Mouse (Mus musculus): ENCODE data around the gene Zswim4. TPM values are rescaled to one million over a fixed set of nuclear protein-coding genes. Genes with fewer than 3 reads are reported as not detected.
A peak's percentile ranks its signal among the peaks of the same experiment; 100 is the strongest.

The Zswim4 gene
- polyA plus RNA-seq, 1 experiment from 2014 or later: 44.4 TPM

DNA sequence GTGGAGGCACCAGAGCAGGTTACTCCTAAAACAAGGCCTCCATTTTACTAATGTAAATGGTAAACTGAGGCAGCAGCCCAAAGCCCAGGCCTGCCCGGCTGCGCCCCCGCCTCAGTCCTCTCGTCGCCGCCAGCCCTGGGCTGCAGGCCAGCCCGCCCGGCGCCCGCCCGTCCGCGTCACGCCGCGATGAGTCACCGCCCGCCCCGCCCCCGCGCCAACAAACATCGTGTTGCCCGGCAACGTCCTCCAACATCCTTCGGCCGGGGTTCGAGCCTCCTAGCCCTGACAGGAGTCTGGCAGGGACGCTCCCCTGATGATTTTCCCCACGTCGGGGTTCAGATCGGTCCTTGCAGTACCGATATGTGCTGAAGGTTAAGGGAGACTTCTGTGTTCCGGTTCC is 44.3 kb downstream of the Zswim4 start:
- H3K27ac ChIP-seq: peak overlapping the region; percentile 80
- H3K9me3 ChIP-seq (replicated peaks): no peaks in the 10 kb centered on the region
- H3K36me3 ChIP-seq: no peaks in the 10 kb centered on the region
- 5% methylated on average over 33 of the region's 33 CpGs for WGBS
- H3K4me3 ChIP-seq: peak overlapping the region; percentile 43
- H3K27me3 ChIP-seq (ENCODE audit: low read depth, poor library complexity, severe bottlenecking): no peaks in the 10 kb centered on the region
- DNase-seq (ENCODE audit: low spot score): peak; percentile 89
- peaks cover 34% of the 10 kb centered on the region for H3K4me1 ChIP-seq

DNA sequence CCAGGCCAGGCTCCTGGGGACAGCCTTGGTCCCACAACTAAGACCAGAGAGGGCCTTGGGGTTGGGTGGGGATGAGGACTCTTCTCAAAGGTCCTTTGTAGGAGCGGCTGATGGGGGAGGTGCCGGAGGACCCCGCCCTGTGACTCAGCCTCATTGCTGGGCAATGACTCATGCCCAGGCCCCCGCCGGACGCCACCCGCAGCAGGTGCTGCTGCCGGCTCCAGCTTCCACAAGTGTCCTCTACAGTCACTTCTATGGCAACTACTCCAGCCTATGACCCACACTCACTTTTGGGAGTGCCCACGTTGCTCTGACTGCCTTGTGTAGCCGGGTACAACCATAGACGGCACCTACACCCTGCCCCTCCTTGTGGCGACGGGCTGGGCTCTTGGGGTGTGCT is 44.8 kb downstream of the Zswim4 start:
- DNase-seq (ENCODE audit: low spot score): no peak
- peak overlapping the region; percentile 43 for H3K4me3 ChIP-seq
- no peaks in the 10 kb centered on the region for H3K9me3 ChIP-seq (replicated peaks)
- no peaks in the 10 kb centered on the region for H3K27me3 ChIP-seq (ENCODE audit: low read depth, poor library complexity, severe bottlenecking)
- H3K4me1 ChIP-seq: peaks cover 36% of the 10 kb centered on the region
- 38% methylated on average over 13 of the region's 13 CpGs for WGBS
- H3K27ac ChIP-seq: peak overlapping the region; percentile 80
- no peaks in the 10 kb centered on the region for H3K36me3 ChIP-seq

DNA sequence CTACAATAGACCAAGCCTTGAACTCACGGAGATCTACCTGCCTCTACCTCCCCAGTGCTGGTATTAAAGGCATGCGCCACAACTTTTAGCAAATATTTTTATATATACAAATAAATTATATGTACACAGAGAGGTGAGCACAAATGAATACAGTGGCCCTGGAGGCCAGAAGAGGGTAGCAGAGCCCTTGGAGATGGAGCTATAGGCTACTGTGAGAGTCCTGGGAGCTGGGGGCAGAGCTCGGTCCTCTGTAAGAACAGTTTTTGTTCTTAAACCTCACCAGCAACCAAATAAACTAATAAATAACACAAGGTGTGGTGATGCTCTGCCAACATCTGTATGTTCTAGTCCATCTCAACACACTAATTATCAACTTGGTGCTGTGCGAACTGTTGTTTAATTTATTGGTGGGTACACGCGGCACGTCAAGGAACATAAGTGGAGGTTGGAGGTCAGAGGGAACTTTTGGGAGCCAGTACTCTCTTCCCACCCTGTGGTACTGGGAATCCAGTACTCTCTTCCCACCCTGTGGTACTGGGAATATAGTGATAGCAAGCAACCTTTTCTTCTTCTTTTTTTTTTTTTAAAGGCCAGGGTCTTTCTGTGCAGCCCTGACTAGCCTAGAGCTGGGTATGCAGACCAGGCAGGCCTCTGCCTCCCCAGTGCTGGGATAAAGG is 46.5 kb downstream of the Zswim4 start:
- Histone ChIP-seq H3K4me1 (peaks cover 44% of the 10 kb centered on the region), H3K4me3 (no peak overlapping the region), H3K27ac (no peak overlapping the region), H3K36me3 (no peaks in the 10 kb centered on the region), H3K27me3 (ENCODE audit: low read depth, poor library complexity, severe bottlenecking) (no peaks in the 10 kb centered on the region), H3K9me3 (replicated peaks) (no peaks in the 10 kb centered on the region)
- 89% methylated on average over 7 of the region's 7 CpGs for WGBS
- DNase-seq (ENCODE audit: low spot score): no peak

DNA sequence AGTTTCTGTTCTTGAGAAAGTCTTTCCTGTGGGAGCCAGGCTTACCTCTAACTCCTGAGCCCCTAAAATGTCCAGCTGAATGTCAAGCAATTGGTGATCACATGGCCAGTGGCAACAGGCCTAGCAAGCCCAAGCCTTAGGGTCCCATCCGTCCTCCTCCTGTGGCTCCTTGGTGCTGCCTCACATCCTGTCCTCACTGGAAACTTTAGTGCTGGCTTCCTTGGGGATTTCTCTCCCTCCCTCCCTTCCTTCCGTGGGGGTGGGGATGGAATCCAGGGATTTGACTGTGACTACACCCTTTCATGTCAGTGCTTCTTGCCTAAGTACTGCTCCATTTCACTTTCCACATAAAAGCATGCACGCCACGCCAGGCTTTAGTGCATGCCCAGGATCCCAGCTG is 47.3 kb downstream of the Zswim4 start:
- H3K4me1 ChIP-seq: peaks cover 47% of the 10 kb centered on the region
- no peaks in the 10 kb centered on the region for H3K9me3 ChIP-seq (replicated peaks)
- DNase-seq (ENCODE audit: low spot score): no peak
- H3K4me3 ChIP-seq: no peak overlapping the region
- no peaks in the 10 kb centered on the region for H3K36me3 ChIP-seq
- WGBS: 56% methylated on average over 4 of the region's 4 CpGs
- peaks cover 5% of the 10 kb centered on the region for H3K27me3 ChIP-seq (ENCODE audit: low read depth, poor library complexity, severe bottlenecking)
- H3K27ac ChIP-seq: peak overlapping the region; percentile 44; the same call in 1 of the 2 replicates

DNA sequence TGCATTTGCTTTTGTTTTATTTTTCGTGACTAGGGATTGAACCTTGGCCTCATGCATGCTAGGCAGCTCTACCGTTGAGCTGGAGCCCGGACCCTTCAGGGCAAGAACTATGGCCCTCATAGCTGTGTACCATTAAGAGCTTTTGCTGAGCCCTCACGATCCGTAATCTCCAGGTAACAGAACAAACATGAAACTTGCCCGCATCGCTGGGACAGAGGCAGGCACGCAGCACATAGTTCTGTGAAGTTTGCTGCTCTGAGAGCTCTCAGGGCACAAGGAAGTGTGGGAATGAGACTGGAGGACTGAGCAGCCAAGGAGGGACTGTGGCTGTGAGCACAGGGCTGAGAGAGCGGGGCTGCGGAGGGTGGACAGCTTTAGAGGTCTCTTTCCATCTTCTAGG is 48.2 kb downstream of the Zswim4 start:
- H3K4me3 ChIP-seq: no peak overlapping the region
- no peaks in the 10 kb centered on the region for H3K9me3 ChIP-seq (replicated peaks)
- H3K27ac ChIP-seq: no peak overlapping the region
- peaks cover 52% of the 10 kb centered on the region for H3K4me1 ChIP-seq
- DNase-seq (ENCODE audit: low spot score): no peak
- no peaks in the 10 kb centered on the region for H3K36me3 ChIP-seq
- WGBS: 88% methylated on average over 10 of the region's 10 CpGs
- peaks cover 8% of the 10 kb centered on the region for H3K27me3 ChIP-seq (ENCODE audit: low read depth, poor library complexity, severe bottlenecking)

DNA sequence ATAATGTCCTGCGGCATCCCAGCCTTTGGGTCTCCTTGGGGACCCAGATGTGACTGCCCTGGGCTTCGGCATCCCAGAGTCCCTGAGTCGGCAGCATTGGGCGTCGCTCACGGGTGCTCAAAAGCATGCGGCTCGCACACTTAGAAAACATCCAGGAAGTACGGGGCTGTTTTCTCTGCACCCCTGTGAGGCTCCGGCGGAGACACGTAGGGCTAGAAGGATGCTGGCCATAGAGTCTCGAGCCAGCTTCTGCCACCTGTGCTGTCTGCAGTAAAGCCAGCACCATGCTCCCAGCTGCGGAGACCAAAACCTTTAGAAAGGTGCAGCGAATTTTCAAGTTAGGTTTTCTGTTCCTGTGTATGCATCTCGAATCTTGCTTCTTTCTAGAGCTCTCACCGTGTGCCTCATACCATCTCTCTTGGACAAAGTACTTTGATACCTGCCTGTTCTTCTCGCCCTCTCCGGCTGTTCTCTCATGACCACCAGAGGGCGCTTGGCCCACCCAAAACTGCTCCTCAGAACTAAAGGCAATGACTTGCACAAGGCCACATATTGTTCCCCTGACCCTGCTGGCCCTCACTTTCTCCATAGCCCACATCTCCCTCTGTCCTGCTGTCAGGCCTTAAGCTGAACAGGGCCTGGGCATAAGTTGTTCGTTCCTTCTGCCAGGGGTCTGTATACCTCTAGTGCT is 49.6 kb downstream of the Zswim4 start:
- Histone ChIP-seq H3K36me3 (no peaks in the 10 kb centered on the region), H3K9me3 (replicated peaks) (no peaks in the 10 kb centered on the region), H3K27ac (peak overlapping the region; percentile 63), H3K4me3 (peak overlapping the region; percentile 47), H3K4me1 (peaks cover 54% of the 10 kb centered on the region), H3K27me3 (ENCODE audit: low read depth, poor library complexity, severe bottlenecking) (peaks cover 8% of the 10 kb centered on the region)
- DNase-seq (ENCODE audit: low spot score): peak; percentile 85
- 5% methylated on average over 21 of the region's 21 CpGs for WGBS

DNA sequence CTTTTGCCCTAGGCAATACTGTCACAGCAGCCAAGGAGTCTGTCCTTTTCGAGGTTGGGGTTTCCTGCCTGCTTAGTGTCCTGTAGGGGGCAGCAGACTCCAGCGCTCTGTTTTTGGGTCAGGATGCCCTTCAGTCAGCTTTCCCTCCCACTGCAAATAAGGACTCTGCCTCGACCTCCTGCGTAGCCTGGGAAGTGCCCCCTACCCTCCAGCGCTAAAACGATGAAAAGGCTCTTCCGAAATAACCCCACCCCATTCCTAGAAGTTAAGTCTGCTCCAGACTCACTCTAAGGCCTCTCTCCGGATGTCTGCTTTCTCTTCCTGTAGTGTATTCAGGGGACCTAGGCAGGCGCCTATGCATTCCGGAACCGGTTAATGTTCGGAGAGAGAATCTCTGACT is 50.3 kb downstream of the Zswim4 start:
- WGBS: under 1% methylated on average over 12 of the region's 12 CpGs
- DNase-seq (ENCODE audit: low spot score): peak; percentile 86
- H3K27me3 ChIP-seq (ENCODE audit: low read depth, poor library complexity, severe bottlenecking): peaks cover 8% of the 10 kb centered on the region
- H3K9me3 ChIP-seq (replicated peaks): no peaks in the 10 kb centered on the region
- H3K4me1 ChIP-seq: peaks cover 52% of the 10 kb centered on the region
- peak overlapping the region; percentile 47 for H3K4me3 ChIP-seq
- peaks cover 3% of the 10 kb centered on the region; the same call in 1 of the 2 replicates for H3K36me3 ChIP-seq
- peak overlapping the region; percentile 63 for H3K27ac ChIP-seq

DNA sequence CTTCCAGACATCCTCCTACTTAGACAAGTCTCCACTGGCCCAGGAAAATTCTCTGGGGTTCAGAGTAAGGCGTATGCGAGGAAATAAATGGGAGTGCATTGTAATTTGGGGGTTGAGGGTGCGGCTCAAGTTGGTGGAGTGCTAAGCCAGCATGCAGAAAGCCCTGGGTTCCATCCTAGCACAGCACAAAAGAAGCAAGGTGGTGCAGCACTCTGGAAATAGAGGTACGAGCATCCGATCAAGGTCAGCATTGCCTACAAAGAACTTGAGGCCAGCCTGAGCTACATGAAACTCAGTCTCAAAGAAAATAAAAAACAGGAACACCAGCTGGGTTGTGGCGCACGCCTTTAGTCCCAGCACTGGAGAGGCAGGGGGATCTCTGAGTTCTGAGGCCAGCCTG is 51.7 kb downstream of the Zswim4 start, which contains the start of gene Nanos3:
TSS of gene Nanos3 (minus strand) at position 101 of the 400 bp plus-strand sequence.
- peaks cover 6% of the 10 kb centered on the region; the same call in 1 of the 2 replicates for H3K36me3 ChIP-seq
- H3K27me3 ChIP-seq (ENCODE audit: low read depth, poor library complexity, severe bottlenecking): peaks cover 8% of the 10 kb centered on the region
- 93% methylated on average over 7 of the region's 7 CpGs for WGBS
- DNase-seq (ENCODE audit: low spot score): no peak
- peak within 1 kb of the TSS; percentile 96 for H3K4me3 ChIP-seq
- H3K9me3 ChIP-seq (replicated peaks): no peaks in the 10 kb centered on the region
- peaks cover 63% of the 10 kb centered on the region for H3K4me1 ChIP-seq
- peak within 1 kb of the TSS; percentile 100 for H3K27ac ChIP-seq

DNA sequence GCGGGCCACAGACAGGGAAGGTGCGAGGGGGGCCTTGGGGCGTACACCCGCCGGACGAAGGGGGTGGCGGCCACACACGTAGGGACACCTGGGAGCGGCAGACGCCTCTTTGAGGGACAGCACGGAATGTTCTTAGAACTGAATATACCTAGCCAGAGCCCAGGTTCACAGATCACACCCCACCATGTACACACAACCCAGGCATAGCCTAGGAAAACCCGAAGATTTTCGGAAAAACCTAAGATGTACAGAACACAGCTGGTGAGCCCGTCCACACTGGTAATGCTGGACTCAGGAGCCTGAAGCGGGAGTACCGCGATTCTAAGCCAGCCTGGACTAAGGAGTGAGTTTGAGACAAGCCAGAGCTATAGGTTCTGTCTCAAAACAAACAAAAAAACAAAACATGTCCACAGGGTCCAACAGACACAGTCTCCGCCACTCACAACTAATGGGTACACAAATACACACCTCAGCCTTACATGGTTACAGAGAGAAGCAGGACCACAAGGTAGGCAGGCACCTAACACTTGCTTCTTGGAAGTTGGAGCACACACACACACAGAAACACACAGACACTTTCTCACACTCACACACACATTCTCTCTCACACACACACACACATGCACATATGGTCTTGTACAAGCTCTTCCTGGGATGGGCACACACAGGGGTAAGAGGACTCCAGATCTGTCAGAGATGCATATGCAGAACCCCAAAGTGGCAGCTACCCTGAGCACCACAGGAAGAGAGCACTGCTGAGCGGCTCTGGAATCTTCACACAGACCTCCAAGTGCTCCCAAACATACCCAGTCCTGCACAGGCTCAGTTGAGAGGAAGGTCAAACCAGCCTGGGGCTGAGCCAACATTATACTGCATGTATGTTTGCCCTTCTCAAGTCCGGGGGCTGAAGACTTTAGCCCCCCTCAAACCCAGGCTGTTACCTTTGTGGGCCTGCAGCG is 52.5 kb downstream of the Zswim4 start:
- Histone ChIP-seq H3K4me1 (peaks cover 67% of the 10 kb centered on the region), H3K36me3 (peaks cover 6% of the 10 kb centered on the region; the same call in 1 of the 2 replicates), H3K9me3 (replicated peaks) (no peaks in the 10 kb centered on the region), H3K27ac (peak overlapping the region; percentile 100), H3K4me3 (peak overlapping the region; percentile 96), H3K27me3 (ENCODE audit: low read depth, poor library complexity, severe bottlenecking) (peaks cover 8% of the 10 kb centered on the region)
- no peak for DNase-seq (ENCODE audit: low spot score)
- 21% methylated on average over 21 of the region's 21 CpGs for WGBS

DNA sequence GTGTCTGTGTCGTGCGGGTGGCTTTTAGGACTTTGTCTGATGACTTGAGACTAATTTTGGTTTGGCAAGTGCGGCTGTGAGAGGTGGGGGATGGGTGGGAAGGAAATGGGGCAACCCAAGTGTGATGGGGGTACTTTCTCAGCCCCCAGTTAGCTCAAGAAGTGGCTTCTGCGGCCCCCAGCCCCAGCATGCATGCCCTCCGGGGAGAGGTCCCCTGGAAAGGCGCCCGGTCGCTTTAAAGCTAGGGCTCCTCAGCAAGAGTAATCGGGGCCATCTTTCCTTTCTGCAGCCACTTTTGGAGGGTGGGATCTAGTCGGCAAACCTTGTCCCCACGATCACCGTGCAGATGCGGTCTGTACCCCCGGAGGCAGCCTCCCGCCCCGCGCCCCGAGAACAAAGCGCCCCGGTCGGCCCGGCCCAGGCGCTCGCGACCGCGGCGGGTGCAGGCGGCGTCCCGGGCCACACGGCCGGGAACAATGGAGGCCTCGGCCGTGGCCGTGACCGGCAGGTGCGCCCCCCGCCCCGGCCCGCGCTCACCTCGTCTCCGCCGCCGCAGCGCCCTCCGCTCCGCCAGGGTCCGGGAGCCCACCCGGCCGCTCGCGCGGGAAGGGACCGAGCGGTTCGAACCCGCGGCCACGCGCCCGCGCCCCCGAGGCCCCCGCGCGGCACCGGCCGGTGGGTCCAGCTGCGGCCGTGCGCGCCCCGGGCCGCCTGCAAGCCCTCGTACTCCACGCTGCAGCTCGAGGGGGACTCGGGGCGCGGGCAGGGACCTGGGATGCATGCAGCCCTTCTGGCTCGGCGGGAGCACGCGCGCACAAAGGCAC is 53.4 kb downstream of the Zswim4 start:
- no peaks in the 10 kb centered on the region for H3K9me3 ChIP-seq (replicated peaks)
- H3K27me3 ChIP-seq (ENCODE audit: low read depth, poor library complexity, severe bottlenecking): peaks cover 8% of the 10 kb centered on the region
- peaks cover 14% of the 10 kb centered on the region for H3K36me3 ChIP-seq
- DNase-seq (ENCODE audit: low spot score): peak; percentile 80
- H3K27ac ChIP-seq: peak overlapping the region; percentile 100
- WGBS: 4% methylated on average over 85 of the region's 87 CpGs
- peaks cover 76% of the 10 kb centered on the region for H3K4me1 ChIP-seq
- H3K4me3 ChIP-seq: peak overlapping the region; percentile 96

DNA sequence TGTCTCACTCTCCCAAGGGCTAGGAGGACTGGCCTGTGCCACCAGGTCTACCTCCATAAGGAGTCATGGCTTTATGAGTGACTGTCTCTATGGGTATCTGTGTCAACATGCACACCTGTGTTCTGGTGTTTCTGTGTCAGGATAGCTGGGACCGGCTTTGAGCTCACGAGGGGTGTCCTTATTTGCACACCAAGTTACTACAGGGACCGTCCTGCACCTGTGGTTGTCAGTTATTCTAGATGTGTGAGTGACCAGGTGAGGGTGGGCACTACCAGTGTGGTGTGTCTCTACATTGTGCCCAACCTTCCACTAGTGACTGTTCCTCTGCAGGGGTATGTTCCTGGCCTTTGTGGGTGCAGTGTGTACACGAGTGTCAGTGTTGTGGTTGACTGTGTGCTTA is 54.0 kb downstream of the Zswim4 start:
- H3K4me1 ChIP-seq: peaks cover 77% of the 10 kb centered on the region
- 77% methylated on average over 4 of the region's 4 CpGs for WGBS

More for the DNA sequence above, 54.0 kb downstream of the Zswim4 start:
- peak overlapping the region; percentile 100 for H3K27ac ChIP-seq
- H3K4me3 ChIP-seq: peak overlapping the region; percentile 96
- peaks cover 8% of the 10 kb centered on the region for H3K27me3 ChIP-seq (ENCODE audit: low read depth, poor library complexity, severe bottlenecking)
- DNase-seq (ENCODE audit: low spot score): no peak
- no peaks in the 10 kb centered on the region for H3K9me3 ChIP-seq (replicated peaks)
- peaks cover 20% of the 10 kb centered on the region for H3K36me3 ChIP-seq
